Mouse (Mus musculus) lung, postnatal 25 days (tissue): ENCODE results near the gene Vangl1.
A peak's percentile ranks its signal among the peaks of the same experiment; 100 is the strongest.
"Not testable (repeated sequence)": the region's sequence is repeated elsewhere in the genome, so short reads cannot be mapped to it uniquely, and the experiment has no call there.

Source experiments
- DNase-seq: peaks from one replicate; pipeline ENCODE4 v3.0.0; 2022; ENCODE audit warnings: low spot score

Gene Vangl1

GRCm38 (mm10) chr3:102203781-102204721 is at the start of gene Vangl1:
Gene Vangl1, minus strand, starts transcription at chr3:102204693.
- DNase-seq = peak; percentile 69

DNA sequence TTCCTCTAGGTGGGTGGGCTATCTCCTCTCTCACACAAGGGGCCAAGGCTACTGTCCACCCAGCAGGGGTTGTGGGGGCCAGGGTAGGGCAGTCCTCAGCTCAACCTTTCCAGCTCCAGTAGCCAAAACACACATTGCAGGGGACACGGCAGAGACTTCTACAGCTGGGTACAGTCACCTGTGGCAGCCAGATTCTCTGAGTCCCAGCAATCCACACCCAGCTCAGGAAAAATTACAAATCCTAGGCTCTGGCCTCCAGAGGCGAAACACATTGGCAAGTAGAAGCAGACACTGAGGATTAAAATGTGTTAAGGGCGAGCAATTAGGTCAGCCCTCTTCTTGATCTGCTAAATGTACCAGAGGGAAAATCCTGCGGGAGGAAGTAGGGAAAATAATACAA is 49.1 kb upstream of the Vangl1 start:
- DNase-seq = no peak

- no peak for DNase-seq
Observed at GRCm38 (mm10) chr3:102252927-102253326, 48.4 kb upstream of the Vangl1 start.

DNA sequence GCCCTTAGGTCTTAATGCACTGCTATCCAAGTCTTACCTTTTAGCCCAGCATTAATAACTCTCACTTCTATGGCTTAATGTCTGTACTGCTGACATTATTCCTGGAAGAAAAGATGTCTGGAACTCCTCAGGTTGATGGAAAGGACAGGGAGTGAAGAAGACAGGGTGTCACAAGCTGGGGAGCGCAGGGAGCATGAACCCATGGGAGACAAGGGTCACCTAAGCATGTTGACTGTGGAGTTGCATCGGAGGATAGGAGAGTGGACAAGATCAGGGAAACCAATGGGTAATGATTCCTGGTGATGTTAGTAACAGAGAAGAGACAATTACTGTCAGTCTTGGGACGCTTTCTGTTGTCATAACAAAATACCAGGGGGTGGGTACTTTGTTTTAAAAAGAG is 46.4 kb upstream of the Vangl1 start:
- no peak for DNase-seq

DNA sequence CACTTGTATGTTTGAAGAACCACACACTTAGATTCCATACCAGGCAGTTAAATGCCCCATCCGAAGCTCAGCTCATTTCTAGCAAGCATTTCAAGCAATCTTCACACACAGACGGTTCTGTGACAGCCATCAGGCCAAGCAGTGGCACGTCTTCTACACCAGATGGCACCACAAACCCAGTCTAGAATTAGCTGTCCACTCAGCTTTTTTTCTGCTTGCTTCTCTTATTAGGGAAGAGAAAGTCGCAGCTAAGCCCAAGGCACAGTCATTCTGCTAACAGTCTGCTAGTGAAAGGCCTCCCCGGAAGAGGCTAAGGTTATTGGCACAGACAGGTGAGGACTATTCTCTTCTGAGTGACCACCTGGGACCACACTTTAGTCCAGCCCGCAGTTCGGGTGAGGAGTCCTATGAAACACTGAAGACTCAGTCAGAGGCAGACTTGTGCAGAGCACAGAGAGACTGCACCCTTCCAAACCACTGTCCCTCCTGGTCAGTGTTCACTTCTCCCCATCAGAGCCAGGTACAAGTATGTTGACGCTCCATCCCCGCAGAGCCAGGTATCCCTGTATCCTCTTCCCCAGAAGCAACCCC is 45.0 kb upstream of the Vangl1 start:
- peak; percentile 52 for DNase-seq

DNA sequence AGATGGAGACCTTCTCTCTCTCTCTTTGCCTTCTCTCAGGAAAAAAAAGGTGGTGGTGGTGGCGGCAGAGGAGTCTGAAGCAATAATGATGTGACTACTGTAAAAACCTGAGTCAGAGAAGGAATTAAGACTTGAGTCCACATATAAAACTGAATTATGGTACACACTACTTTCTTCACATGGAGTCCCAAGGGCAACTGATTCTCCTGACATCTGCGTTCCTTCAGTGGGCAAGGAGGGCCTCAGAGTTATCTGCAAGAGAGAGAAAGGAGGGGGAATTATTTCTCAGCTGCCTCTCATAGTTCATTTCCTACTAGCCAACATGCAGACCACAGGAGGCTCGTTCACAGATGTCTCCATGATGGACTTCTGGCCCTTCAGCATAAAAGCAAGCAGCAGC is 40.1 kb upstream of the Vangl1 start:
- no peak for DNase-seq

DNA sequence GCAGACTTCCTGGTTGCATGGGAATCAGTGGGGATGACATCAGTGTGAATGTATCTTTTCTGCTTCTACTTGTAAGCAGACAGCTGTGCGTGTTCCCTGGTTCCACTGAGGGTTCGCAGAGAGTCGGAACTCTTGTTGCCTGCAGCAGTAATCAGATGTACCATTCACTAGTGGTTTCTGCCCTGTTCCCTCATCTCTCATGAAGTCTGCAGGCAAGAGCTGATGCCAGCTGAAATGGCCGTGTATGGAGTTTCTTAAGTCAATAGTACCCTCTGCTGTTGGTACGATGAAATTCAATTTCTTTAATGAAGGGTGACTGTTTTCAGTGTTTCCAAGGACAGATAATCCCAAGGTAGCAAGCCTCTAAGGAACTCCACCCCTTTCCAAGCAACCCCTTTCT is 38.4 kb upstream of the Vangl1 start:
- DNase-seq = peak; percentile 38

DNA sequence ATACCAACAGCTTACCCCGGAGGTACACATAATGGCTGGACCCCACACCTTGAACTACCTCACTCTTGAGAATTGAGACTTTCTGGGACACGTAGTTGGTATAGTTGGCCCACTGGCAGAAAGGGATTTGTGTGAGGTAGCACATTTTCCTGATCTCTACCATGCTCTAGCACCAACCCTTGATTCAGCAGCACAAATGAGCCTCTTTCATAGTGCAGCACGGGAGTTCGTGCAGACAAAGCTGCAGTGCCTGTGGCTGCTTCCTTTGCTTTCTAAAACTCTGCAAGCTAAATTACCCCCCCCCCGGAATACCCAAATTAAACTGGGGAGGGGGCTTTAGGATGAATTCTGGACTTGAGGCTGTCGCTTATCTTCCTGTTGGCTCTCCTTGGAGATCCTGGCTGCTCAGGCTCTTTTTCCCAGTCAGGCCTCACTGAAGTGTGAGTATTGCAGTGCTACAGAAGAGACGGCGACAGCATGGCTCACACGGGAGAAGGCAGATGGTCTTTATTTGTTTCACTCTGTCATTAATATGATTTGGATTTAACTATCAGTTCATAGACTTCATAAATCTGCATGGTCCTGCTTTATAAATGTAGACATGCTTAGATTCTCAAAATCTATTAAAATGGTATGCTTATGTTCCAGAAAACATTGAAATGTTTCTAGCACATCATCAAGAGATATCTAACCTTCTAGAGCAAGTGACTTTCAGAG is 27.1 kb upstream of the Vangl1 start:
- DNase-seq = no peak

DNA sequence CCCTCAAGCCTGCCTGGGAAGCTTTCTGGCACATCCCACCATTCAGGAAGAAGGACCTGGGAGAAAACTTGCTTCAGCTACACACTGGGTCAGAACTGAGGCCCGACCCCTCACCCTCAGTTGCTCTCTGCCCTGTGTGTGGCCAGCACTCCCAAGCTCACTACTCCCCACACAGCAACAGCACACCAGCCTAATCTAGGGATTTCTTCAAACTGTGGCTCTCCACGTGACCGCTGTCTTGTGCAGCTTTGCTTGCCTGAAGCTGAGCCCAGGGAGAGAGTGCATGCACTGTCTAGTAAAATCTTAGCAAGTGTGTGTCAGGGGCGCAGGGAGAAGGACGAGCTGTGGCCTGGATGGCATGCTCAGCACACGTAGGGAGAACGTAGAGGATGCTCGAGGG is 18.3 kb upstream of the Vangl1 start:
- DNase-seq = no peak

- DNase-seq = no peak
Observed at GRCm38 (mm10) chr3:102218301-102218700, 13.8 kb upstream of the Vangl1 start.

DNA sequence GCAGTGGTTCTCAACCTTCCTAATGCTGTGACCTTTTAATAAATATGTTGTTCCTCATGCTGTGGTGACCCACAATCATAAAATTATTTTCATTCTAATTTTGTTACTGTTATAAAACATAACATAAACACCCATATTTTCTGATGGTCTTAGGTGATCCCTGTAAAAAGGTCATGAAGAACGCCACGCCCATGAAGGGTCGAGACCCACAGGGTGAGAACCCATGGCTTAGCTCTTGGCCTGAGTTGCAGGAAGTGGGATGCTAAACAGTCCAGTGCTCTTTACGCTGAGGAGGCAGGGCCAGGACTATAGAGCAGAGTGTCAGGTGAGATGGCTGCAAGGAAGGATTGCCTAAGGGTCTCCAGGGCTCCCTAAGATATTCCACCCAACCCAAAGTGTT is 10.2 kb upstream of the Vangl1 start:
- no peak for DNase-seq

GRCm38 (mm10) chr3:102214299-102214698 is 9.8 kb upstream of the Vangl1 start:
- DNase-seq = no peak

DNA sequence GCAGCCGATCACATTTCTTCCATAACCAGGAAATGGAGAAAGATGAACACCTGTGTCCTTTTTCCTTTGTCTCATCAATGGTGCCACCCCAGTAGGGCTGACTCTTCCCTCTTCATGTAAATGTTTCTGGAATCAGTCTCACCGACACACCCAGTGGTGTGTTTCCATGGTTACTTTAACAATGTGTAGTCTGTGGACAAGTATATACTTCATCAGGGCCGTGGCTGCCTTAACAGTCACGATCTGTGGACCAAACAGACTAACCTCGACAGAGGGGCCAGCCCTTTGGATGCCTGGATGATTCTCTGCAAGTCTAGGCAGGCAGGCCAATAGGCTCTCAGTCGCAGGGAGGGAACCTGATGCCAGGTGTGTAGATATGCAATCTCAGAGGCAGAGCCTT is 8.4 kb upstream of the Vangl1 start:
- no peak for DNase-seq

DNA sequence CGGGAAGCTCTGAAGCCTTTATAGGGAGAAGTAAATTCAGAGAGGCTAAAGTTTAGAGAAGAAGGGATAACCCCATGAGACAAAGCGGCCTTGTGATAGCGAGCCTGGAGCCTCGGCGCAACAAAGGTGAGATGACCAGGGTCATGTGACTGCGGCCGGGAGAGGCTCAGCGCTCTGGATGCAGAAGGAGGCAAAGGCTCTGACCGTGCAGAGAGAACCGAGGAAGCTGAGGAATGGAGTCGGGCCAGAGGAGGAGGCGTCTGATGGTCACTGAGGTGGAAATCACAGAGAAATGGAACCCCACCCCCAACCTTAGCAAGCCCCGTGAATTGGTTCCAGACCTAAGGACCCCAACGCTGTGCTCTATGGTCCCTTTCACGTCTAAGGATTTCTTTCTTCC is 7.8 kb upstream of the Vangl1 start:
- no peak for DNase-seq

DNA sequence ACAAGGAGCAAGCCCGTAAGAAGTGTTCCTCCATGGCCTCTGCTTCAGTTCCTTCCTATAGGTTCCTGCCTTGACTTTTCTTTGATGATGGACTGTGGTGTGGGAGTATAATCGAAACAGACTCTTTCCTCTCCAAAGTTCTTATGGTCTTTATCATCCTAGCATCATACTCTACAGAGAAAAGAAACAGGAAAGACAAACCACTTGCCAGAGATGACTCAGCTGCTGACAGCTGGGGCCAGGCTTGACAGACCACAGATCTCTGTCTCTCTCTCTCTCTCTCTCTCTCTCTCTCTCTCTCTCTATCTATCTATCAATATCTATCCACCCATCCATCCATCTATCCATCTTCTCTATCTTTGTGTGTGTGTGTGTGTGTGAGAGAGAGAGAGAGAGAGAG is 6.8 kb upstream of the Vangl1 start:
- no peak for DNase-seq

- peak; percentile 22 for DNase-seq
Observed at GRCm38 (mm10) chr3:102210775-102211174, 6.3 kb upstream of the Vangl1 start.

- no peak for DNase-seq
Observed at GRCm38 (mm10) chr3:102208861-102209260, 4.4 kb upstream of the Vangl1 start.

GRCm38 (mm10) chr3:102205458-102205830 is 951 bp upstream of the Vangl1 start:
- DNase-seq = no peak

- not testable (repeated sequence) for DNase-seq
Observed at GRCm38 (mm10) chr3:102204734-102205457, 403 bp upstream of the Vangl1 start.

- no peak for DNase-seq
Observed at GRCm38 (mm10) chr3:102203131-102203530, 1.4 kb downstream of the Vangl1 start.

- no peak for DNase-seq
Observed at GRCm38 (mm10) chr3:102199991-102200390, 4.5 kb downstream of the Vangl1 start.

GRCm38 (mm10) chr3:102199226-102199625 is 5.3 kb downstream of the Vangl1 start:
- DNase-seq = no peak
